Mouse (Mus musculus): ENCODE results near the gene Acox1. TPM values are rescaled to one million over a fixed set of nuclear protein-coding genes. Genes with fewer than 3 reads are reported as not detected.

Acox1 gene
- total and polyA plus RNA-seq, 3 experiments, result 17.1 to 21.0 (median 20.4) TPM

- TF ChIP-seq CTCF (conservative IDR thresholded peaks at IDR 0.05 in 1 of 2, IDR thresholded peaks at IDR 0.05 in 1 of 2; ENCODE audit: low read depth in 2 of 2, low read length in 2 of 2) (peak in 1 of 2 experiments; percentile 55; a peak in 2 of 4 replicates), SMC3 (IDR thresholded peaks at IDR 0.05; ENCODE audit: low read depth, low read length) (peak; percentile 17; the same call in 1 of the 2 replicates), MYC (IDR thresholded peaks at IDR 0.05; ENCODE audit: low read depth, low read length) (peak; percentile 61; the same call in 1 of the 2 replicates), MAX (IDR thresholded peaks at IDR 0.05; ENCODE audit: low read length) (no peak), POLR2AphosphoS2 (IDR thresholded peaks at IDR 0.05; ENCODE audit: low read depth, low read length) (no peak), RAD21 (IDR thresholded peaks at IDR 0.05; ENCODE audit: low read depth, low read length) (peak; percentile 33)
- H3K4me1 ChIP-seq (ENCODE audit: control insufficient read depth in 1 of 2, insufficient read depth in 2 of 2), result peaks cover 14 to 35% of the 10 kb centered on the region in 2 experiments
- H3K36me3 ChIP-seq (replicated peaks in 1 of 2; ENCODE audit: control insufficient read depth in 1 of 2, insufficient read depth in 1 of 2, low read length in 1 of 2), result peaks cover 44 to 70% of the 10 kb centered on the region in 2 experiments
These were observed 66.2 kb downstream of the Acox1 start for GRCm38 (mm10) chr11:116132366-116133333.

GRCm38 (mm10) chr11:116131349-116132170, 67.3 kb downstream of the Acox1 start:
- Histone ChIP-seq H3K9me3 (replicated peaks; ENCODE audit: low read length) (no peaks in the 10 kb centered on the region), H3K36me3 (replicated peaks in 1 of 2; ENCODE audit: control insufficient read depth in 1 of 2, insufficient read depth in 1 of 2, low read length in 1 of 2) (peaks cover 43 to 71% of the 10 kb centered on the region in 2 experiments), H3K4me3 (replicated peaks in 1 of 3; ENCODE audit: low read depth in 2 of 3, low read length in 2 of 3, poor library complexity in 1 of 3) (peak overlapping the region in 2 of 3 experiments; percentile 49 to 61), H3K79me2 (replicated peaks; ENCODE audit: control insufficient read depth, extremely low read depth, insufficient read depth, poor library complexity, severe bottlenecking) (peaks cover 4% of the 10 kb centered on the region), H3K4me1 (ENCODE audit: control insufficient read depth in 1 of 2, insufficient read depth in 2 of 2) (peaks cover 10 to 24% of the 10 kb centered on the region in 2 experiments), H3K9ac (ENCODE audit: insufficient read depth, low read depth) (peak overlapping the region; percentile 25), H3K27me3 (replicated peaks) (no peaks in the 10 kb centered on the region), H3K4me2 (ENCODE audit: insufficient read depth, low read depth, poor library complexity, severe bottlenecking) (peak overlapping the region; percentile 19; the same call in 1 of the 2 replicates), H3K27ac (ENCODE audit: insufficient read depth, low read depth) (no peak overlapping the region)
- no peak for DNase-seq (ENCODE audit: extremely low read depth)
- dilution Hi-C loops (cut with MboI; ENCODE audit: extremely low pct_ligation_motif_present, extremely low pct_unique_long_range_greater_than_20kb, low sequenced_read_pairs), result no loop called here
- in situ Hi-C loops (cut with MboI; ENCODE audit: low pct_ligation_motif_present, low pct_unique_long_range_greater_than_20kb, low sequenced_read_pairs), result loop anchor here (5.0 kb wide), 1 partner anchor 44 kb away; the partner anchor contains the start of gene Wbp2
- no peak for TF ChIP-seq SMC3 (IDR thresholded peaks at IDR 0.05; ENCODE audit: low read depth, low read length)

More at GRCm38 (mm10) chr11:116132366-116133333, 66.2 kb downstream of the Acox1 start:
- no peak overlapping the region for H3K4me3 ChIP-seq (replicated peaks in 1 of 3; ENCODE audit: low read depth in 2 of 3, low read length in 2 of 3, poor library complexity in 1 of 3)
- no peak overlapping the region for H3K4me2 ChIP-seq (ENCODE audit: insufficient read depth, low read depth, poor library complexity, severe bottlenecking)
- no peaks in the 10 kb centered on the region for H3K27me3 ChIP-seq (replicated peaks)
- in situ Hi-C loops (cut with MboI; ENCODE audit: low pct_ligation_motif_present, low pct_unique_long_range_greater_than_20kb, low sequenced_read_pairs), result loop anchor here (5.0 kb wide), 1 partner anchor 45 kb away; the partner anchor contains the start of gene Wbp2
- peak; percentile 37 for DNase-seq (ENCODE audit: extremely low read depth)
- peaks cover 15% of the 10 kb centered on the region for H3K79me2 ChIP-seq (replicated peaks; ENCODE audit: control insufficient read depth, extremely low read depth, insufficient read depth, poor library complexity, severe bottlenecking)
- no peak overlapping the region for H3K27ac ChIP-seq (ENCODE audit: insufficient read depth, low read depth)
- H3K9ac ChIP-seq (ENCODE audit: insufficient read depth, low read depth), result no peak overlapping the region
- no peaks in the 10 kb centered on the region for H3K9me3 ChIP-seq (replicated peaks; ENCODE audit: low read length)
- dilution Hi-C loops (cut with MboI; ENCODE audit: extremely low pct_ligation_motif_present, extremely low pct_unique_long_range_greater_than_20kb, low sequenced_read_pairs), result no loop called here
